Mouse (Mus musculus) mouse embryonic stem cell (cell line): ENCODE results near the gene Slc27a3.

ENCODE experiments used
- in situ Hi-C, 2 experiments: fragments of 300-500 bp; cut with MboI; formaldehyde crosslinking; loops; 1 replicate in 1 of 2; 3 replicates in 1 of 2; pipeline ENCODE4 v1.14.3; 2019 to 2020; ENCODE audit warnings: low sequenced_read_pairs in 2 of 2, low pct_unique_long_range_greater_than_20kb in 1 of 2, mixed read lengths in 1 of 2; ENCODE audit not compliant: unreplicated experiment in 1 of 2

The Slc27a3 gene

DNA sequence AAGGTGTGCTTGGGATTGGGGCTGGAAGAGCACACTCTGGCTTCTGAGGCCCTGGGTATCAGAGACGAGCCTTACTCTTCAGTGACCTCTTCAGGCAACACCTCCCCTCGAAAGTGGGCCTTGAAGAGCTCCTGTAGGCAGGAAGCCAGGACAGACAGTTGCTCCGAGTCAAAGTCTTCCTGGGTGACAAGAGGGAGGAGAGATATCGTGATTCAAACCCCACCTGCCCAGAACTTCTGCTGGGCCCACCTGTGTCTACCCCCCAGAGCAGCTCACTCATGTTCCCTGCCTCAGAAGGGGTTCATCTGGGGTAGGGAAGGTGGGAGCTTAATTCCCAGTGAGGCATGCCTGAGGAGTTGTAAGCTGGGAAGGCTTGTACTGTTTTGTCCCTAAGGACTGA is 11.3 kb upstream of the Slc27a3 start:
- in situ Hi-C loops: no loop called here

DNA sequence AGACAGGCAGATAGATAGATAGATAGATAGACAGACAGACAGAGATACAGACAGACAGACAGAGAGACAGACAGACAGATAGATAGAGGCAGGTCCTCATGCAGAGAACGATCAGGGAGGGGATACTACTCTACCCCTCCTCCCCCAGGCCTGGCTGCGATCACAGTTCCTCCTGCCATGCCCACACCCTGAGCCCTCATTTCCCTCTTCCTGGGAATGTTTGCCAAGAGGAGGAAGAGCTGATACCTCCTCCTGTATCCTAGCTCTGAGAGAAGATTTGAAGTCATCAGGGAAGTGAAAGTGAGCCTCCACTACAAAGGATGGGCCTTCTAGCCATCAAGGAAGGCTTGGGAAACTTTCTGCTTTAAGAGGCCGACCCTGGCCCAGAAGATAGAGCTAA is 5.9 kb upstream of the Slc27a3 start:
- in situ Hi-C loops: no loop called here

DNA sequence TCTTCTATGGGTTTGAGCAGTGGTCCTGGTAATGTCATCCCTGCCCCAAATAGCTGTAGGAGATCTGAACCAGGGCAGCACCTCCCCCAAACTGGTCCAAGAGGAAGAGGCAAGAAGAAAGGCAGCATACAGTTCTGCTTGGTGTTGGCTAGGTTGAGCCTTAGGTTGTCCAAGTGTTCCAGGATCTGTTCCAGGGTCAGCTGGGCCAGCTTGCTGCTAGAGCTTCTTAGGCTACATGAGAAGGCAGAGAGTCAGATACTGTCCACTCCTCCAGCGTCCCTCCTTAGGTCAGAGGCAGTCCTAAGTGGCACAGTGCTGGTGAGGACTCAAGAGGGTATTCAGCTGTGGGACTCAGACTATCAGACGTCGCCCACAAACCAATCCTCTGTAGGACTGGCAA is 2.9 kb upstream of the Slc27a3 start:
- in situ Hi-C loops: no loop called here

DNA sequence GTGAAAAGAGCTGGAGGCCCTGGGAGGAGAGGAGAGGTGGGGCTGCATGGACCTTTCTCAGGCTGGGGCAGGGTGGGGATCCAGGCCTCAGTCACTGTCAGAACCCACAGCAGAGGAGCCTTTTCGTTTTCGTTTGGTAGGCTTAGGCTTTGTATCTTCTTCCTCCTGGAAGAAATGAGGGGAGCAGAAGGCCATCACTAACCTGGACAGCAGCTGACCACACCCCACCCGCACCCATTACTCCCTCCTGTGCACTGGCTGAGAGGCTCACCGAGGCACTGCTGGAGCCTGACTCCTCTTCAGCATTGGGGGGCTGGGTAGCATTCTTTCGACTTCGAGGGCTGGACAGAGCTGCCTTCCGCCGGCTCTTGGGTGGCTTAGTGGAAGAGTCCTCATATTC is 2.2 kb upstream of the Slc27a3 start:
- in situ Hi-C loops: no loop called here

GRCm38 (mm10) chr3:90391004-90391403 is 1.3 kb upstream of the Slc27a3 start:
- in situ Hi-C loops: no loop called here

DNA sequence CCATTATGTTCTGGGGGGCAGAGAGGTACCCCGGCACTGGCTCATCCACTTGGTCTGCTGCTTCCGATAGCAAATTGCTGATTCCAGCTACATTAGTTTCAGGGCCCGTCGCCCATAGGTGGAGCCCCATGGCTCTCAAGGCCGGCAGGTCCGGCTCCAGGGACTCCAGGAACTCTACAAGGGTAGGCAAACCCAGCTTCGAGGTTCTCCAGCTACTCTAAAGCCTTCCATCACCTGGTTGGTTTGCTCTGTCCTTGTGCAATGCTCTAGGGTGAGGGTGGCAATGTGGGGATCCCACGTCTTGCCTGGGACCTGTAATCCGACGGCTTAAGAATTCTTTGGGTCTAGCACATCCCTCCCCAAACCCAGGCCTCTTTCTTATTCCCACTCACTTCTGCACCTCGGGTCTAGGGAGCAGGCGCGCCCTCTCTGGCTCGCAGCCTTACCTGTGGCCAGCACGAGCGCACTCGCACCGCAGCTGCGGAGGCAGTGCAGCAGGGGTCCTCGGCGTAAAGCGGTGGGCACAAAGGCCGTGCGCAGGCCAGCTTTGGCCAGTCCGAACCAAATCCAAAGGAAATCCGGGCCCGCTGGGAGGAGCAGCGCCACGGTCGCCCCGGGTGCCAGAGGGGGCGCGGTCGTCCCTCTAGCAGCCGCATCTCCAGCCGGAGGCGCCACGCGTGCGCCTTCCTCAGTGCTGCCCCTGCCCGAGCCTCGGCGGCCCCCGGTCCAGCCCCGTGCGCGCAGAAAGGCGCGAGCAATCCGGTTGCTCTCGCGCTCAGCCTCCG is 820 bp downstream of the Slc27a3 start:
- in situ Hi-C loops: no loop called here

DNA sequence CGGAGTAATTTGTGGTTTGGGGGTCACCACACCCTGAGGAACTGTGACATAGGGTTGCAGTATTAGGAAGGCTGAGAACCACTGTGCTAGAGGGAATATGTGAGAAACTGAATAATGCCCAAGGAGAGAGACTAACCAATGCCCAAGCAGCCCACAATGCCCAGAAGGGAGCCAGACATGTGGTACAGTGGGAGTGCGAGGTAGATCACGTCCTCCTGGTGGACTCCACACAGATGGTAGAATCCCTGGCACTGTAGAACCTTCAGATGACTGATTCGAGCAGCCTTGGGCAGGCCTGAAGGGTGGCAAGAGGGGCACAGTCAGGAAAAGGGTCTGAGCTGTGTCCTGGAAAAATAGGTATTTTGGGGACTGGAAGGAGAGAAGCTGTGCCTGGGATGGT is 1.5 kb downstream of the Slc27a3 start:
- in situ Hi-C loops: no loop called here

GRCm38 (mm10) chr3:90387483-90387882 is 2.3 kb downstream of the Slc27a3 start:
- in situ Hi-C loops: no loop called here

DNA sequence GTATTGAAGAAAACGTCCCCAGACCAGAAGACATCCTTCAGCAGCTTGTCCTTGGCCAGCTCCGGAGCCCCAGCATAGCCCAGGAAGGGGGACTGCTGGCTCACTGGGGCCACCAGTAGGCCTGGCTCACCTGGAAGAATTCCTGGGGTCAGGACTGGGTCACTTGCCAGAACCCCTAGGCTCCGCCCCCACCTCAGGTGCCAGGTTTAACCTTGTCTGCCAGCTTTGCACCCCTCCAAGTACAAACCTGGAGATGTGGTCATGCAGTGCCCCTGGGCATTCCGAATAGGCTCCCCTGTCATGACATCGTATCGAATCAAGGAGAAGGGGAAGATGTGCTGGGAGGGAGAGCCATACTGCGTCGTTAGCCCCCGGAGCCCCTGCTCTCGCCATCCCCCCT is 2.9 kb downstream of the Slc27a3 start:
- in situ Hi-C loops: no loop called here

- in situ Hi-C loops: no loop called here
Measured at GRCm38 (mm10) chr3:90384851-90385375, 4.8 kb downstream of the Slc27a3 start.

- in situ Hi-C loops: no loop called here
Measured at GRCm38 (mm10) chr3:90383690-90384089, 6.0 kb downstream of the Slc27a3 start.

- in situ Hi-C loops: no loop called here
Measured at GRCm38 (mm10) chr3:90381727-90382126, 8.0 kb downstream of the Slc27a3 start.

- in situ Hi-C loops: loop anchor here in 1 of 2 experiments (10.0 kb wide), 1 partner anchor 154 kb away; no protein-coding TSS in a partner anchor
Measured at GRCm38 (mm10) chr3:90378496-90378895, 11.2 kb downstream of the Slc27a3 start.

- in situ Hi-C loops: loop anchor here in 1 of 2 experiments (10.0 kb wide), 1 partner anchor 151 kb away; no protein-coding TSS in a partner anchor
Measured at GRCm38 (mm10) chr3:90376247-90376585, 13.5 kb downstream of the Slc27a3 start.

GRCm38 (mm10) chr3:90375562-90376246 is 14.0 kb downstream of the Slc27a3 start:
- in situ Hi-C loops: loop anchor here in 1 of 2 experiments (10.0 kb wide), 1 partner anchor 151 kb away; no protein-coding TSS in a partner anchor

- in situ Hi-C loops: loop anchor here in 1 of 2 experiments (10.0 kb wide), 1 partner anchor 150 kb away; no protein-coding TSS in a partner anchor
Measured at GRCm38 (mm10) chr3:90374368-90374767, 15.4 kb downstream of the Slc27a3 start.

DNA sequence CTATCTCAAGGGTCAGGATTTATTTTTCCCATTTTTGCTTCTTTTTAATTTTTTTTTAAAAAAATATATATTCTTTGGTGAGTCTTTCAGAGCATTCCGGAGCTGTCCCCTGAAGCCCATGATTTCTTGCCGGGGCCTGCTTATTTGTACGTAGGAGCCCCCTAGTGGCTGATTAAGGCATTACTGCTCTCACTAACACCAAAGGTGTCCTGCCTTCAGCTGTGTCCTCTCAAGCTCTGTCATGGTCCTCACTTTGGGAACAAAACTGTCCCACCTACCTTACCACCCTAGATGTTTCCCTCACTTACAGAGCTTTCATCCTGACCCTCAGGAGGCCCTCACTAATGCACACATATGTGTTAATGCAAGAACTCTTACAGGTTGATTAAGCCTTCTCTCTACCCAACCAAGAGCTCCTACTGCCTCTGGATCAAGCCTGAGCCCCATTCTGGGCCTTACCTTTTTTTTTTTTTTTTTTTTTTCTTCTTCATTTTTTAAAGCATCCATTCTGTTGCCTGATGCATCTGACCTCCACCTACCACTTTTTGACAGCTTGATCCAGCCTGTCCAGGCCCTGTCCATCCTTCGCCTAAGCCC is 16.2 kb downstream of the Slc27a3 start:
- in situ Hi-C loops: loop anchor here in 1 of 2 experiments (10.0 kb wide), 1 partner anchor 149 kb away; no protein-coding TSS in a partner anchor

DNA sequence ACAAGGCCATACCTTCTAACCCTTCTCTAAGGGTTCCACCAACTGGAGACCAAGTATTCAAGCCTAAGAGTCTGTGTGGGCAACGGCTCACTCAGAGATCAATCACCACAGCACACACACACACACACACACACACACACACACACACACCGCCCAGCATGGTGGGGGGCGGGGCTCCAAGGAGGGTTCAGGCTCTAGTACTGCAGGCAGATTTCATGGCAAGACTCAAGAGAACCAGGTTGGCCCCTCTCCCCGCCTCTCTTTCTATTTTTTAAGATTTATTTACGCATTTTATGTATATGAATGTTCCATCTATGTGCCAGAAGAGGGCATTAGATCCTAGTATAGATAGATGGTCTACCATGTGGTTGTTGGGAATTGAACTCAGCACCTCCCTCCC is 16.9 kb downstream of the Slc27a3 start:
- in situ Hi-C loops: loop anchor here in 1 of 2 experiments (10.0 kb wide), 1 partner anchor 148 kb away; no protein-coding TSS in a partner anchor

GRCm38 (mm10) chr3:90371857-90372256 is 17.9 kb downstream of the Slc27a3 start:
- in situ Hi-C loops: loop anchor here in 1 of 2 experiments (10.0 kb wide), 1 partner anchor 147 kb away; no protein-coding TSS in a partner anchor
